Mouse (Mus musculus) CD8-positive naive resting alpha-beta T cell, adult 2 months (primary cell): ENCODE data around the gene Noc2l.

ENCODE experiments used
- DNase-seq, 2 experiments: peaks; one replicate each; pipeline ENCODE4 v3.0.0; 2022; ENCODE audit warnings: low read depth in 2 of 2, low spot score in 2 of 2

Gene Noc2l

GRCm38 (mm10) chr4:156216196-156216595 is 19.6 kb upstream of the Noc2l start:
- DNase-seq, result no peak

GRCm38 (mm10) chr4:156217022-156217669 is 18.7 kb upstream of the Noc2l start:
- no peak for DNase-seq

- no peak for DNase-seq
These were observed 18.0 kb upstream of the Noc2l start for GRCm38 (mm10) chr4:156217838-156218237.

- no peak for DNase-seq
These were observed 15.9 kb upstream of the Noc2l start for GRCm38 (mm10) chr4:156219936-156220335.

- no peak for DNase-seq
These were observed 11.5 kb upstream of the Noc2l start for GRCm38 (mm10) chr4:156224276-156224675.

GRCm38 (mm10) chr4:156227752-156228392 is 7.9 kb upstream of the Noc2l start:
- no peak for DNase-seq

GRCm38 (mm10) chr4:156228393-156229024 is 7.3 kb upstream of the Noc2l start:
- DNase-seq, result no peak

- no peak for DNase-seq
These were observed 1.7 kb upstream of the Noc2l start for GRCm38 (mm10) chr4:156234021-156234501.

GRCm38 (mm10) chr4:156234701-156235213 is 1.1 kb upstream of the Noc2l start, which contains the start of gene Plekhn1:
Gene Plekhn1, minus strand, starts transcription at chr4:156234857.
- peak; percentile 40 to 59 for DNase-seq

GRCm38 (mm10) chr4:156235360-156235770 is 445 bp upstream of the Noc2l start:
- no peak for DNase-seq

- DNase-seq, result no peak
These were observed 1.0 kb downstream of the Noc2l start for GRCm38 (mm10) chr4:156236651-156237447.

GRCm38 (mm10) chr4:156249567-156249966 is 13.8 kb downstream of the Noc2l start:
- DNase-seq, result no peak

- no peak for DNase-seq
These were observed 15.3 kb downstream of the Noc2l start for GRCm38 (mm10) chr4:156251081-156251480.

- no peak for DNase-seq
These were observed 16.3 kb downstream of the Noc2l start for GRCm38 (mm10) chr4:156252140-156252539.

GRCm38 (mm10) chr4:156252619-156253018 is 16.8 kb downstream of the Noc2l start:
- no peak for DNase-seq

GRCm38 (mm10) chr4:156253043-156253442 is 17.2 kb downstream of the Noc2l start:
- no peak for DNase-seq

- DNase-seq, result no peak
These were observed 18.7 kb downstream of the Noc2l start for GRCm38 (mm10) chr4:156254361-156255077.

GRCm38 (mm10) chr4:156255078-156255839 is 19.4 kb downstream of the Noc2l start, which contains the start of gene Samd11:
Gene Samd11, minus strand, starts transcription at chr4:156255657.
- no peak for DNase-seq
